Mouse (Mus musculus) bone marrow, adult 2 months (tissue): ENCODE results near the gene Ccdc183. TPM values are rescaled to one million over a fixed set of nuclear protein-coding genes. Genes with fewer than 3 reads are reported as not detected.

Experiments
- H3K27ac ChIP-seq: fragments of 200-500 bp; 2 replicates; pipeline ENCODE4 v1.5.1; 2012; ENCODE audit warnings: low read depth, mild to moderate bottlenecking, control low read depth, inconsistent platforms, low read length; ENCODE audit not compliant: control insufficient read depth, poor library complexity, insufficient read depth
- H3K4me1 ChIP-seq: fragments of 200-500 bp; 2 replicates; pipeline ENCODE4 v1.6.1; 2011; ENCODE audit warnings: low read length; ENCODE audit not compliant: control insufficient read depth, insufficient read depth
- H3K4me3 ChIP-seq: fragments of 200-500 bp; replicated peaks from 2 replicates; pipeline ENCODE3; 2011; ENCODE audit warnings: mild to moderate bottlenecking, low read depth, low read length, control low read depth; ENCODE audit not compliant: control insufficient read depth
- CTCF ChIP-seq: fragments of 200-500 bp; IDR thresholded peaks from 2 replicates; pipeline ENCODE4 v1.5.1; 2011; ENCODE audit warnings: low read length, control low read depth; ENCODE audit not compliant: control insufficient read depth, insufficient read depth
- POLR2A ChIP-seq: fragments of 200-500 bp; IDR thresholded peaks from 2 replicates; pipeline ENCODE4 v1.6.1; 2011; ENCODE audit warnings: low read depth, mild to moderate bottlenecking, control low read depth, low read length, borderline replicate concordance; ENCODE audit not compliant: control insufficient read depth
- WGBS: fragments of 180-500 bp; shearing (Covaris S2); methylation state at CpG from one replicate; pipeline ENCODE4 v1.1.7; 2018; 5-methylcytosine and 5-hydroxymethylcytosine counted together
- polyA plus RNA-seq: library from polyadenylated mRNA; stranded (reverse); fragments of >200 nt; gene quantifications from 2 replicates; pipeline ENCODE4 v1.2.4, GENCODE M21; 2011; ENCODE audit warnings: low replicate concordance; ENCODE audit not compliant: missing spikeins, insufficient read depth, insufficient read length

Ccdc183 gene
- polyA plus RNA-seq = not detected in 2 replicates

DNA sequence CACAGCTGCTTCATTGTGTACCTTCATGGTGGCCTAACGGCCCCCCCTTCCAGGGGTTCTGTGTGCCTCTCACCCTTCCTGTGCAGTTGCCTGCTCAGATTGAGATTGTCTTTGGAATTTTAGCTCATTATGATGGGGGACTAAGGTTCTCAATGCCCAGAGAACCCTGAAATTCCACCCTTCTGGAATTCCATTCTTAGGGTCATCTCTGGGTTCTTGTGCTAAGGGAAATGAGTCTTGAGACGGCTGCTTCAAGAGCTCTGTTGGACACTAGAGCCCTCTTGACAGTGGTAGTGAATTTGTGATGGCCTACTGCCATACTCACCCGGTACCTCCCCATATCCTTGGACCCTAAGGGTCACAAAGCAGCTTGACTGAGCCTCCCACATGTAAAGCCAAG lies at the start of gene Ccdc183:
Gene Ccdc183, minus strand, starts transcription at position 101 of the 400 bp plus-strand sequence.
- no peak within 1 kb of the TSS for H3K27ac ChIP-seq
- H3K4me3 ChIP-seq = no peak within 1 kb of the TSS
- no peaks in the 10 kb centered on the region; the same call in 1 of the 2 replicates for H3K4me1 ChIP-seq
- TF ChIP-seq CTCF (no peak), POLR2A (no peak)
- 65% methylated on average over 3 of the region's 3 CpGs for WGBS

GRCm38 (mm10) chr2:25666516-25666915 lies 49.0 kb upstream of the Ccdc183 start:
- 62% methylated on average over 1 of the region's 1 CpGs for WGBS
- no peak overlapping the region for H3K27ac ChIP-seq
- H3K4me3 ChIP-seq = no peak overlapping the region
- H3K4me1 ChIP-seq = no peaks in the 10 kb centered on the region
- TF ChIP-seq POLR2A (no peak), CTCF (no peak)

DNA sequence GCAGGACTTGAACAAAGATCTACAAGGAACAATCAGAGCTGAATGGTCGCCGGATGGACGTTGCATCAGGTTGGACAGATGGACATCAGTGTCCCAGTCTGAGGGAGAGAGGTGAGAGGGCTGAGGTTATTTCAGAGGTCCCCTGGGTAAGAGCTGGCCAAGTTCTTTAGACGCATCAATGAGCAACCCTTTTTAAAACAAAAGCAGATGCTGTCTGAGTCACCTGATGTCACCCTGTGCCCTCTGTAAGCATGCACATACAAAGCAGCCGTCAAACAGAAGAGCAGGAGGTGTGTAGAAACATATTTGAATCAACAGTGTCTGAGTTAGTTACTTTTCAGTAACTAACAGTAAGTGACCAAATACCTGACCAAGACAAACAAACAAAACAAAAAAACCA lies 46.6 kb upstream of the Ccdc183 start:
- no peak overlapping the region for H3K27ac ChIP-seq
- no peak for TF ChIP-seq CTCF
- TF ChIP-seq POLR2A = no peak
- no peak overlapping the region for H3K4me3 ChIP-seq
- no peaks in the 10 kb centered on the region for H3K4me1 ChIP-seq
- WGBS = 82% methylated on average over 5 of the region's 5 CpGs

DNA sequence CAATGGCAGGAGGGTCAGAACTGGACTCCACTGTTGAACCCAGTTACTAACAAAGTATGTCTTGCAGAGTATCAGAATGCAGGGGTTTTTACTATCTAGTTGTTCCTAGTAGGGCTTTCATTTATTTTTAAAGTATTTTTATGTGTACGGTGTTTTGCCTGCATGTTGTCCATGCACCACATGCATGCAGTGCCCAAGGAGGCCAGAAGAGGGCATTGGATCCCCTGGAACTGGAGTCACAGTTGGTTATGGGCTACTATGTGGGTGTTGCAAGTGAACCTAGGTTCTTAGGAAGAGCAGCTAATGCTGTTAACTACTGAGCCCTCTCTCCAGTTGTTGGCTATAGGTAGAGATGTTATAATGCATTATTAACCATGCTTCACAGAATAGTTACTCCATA lies 46.0 kb upstream of the Ccdc183 start:
- Histone ChIP-seq H3K27ac (no peak overlapping the region), H3K4me3 (no peak overlapping the region), H3K4me1 (no peaks in the 10 kb centered on the region)
- WGBS = 30% methylated on average over 1 of the region's 1 CpGs
- TF ChIP-seq POLR2A = no peak
- peak; percentile 44; the same call in 1 of the 2 replicates for TF ChIP-seq CTCF

DNA sequence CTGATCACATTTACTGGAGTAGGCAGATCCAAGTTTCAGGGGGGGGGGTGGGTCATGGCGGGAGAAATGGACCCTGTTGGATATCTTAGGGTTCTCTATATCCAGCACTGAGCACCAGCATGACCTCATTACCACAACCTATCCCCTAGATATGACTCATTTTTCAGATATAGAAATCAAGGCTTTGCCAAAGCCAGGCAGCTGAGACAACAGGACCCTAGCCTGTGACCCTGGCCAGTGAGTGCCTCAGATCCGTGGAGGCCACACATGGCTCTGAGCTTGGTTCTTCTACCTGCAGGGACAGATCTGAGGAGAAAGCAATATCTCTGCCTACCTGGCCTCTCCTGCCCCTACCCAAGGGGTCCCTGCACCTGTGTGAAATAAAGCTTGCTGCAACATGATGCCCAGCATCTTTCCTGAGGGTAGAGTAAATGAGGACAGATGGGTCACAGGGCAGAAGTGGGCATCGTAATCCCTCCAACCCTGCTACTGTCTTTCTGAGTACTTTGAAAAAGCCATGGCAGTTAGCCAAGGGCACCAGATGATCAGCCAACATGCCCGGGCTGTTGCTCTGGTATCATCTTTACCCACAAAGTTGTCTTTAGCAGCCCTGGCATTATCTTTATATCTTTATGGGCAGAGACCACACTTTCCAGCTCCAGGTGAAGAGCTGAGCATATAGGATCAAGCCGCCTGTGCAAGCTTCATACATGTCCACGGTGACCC lies 43.9 kb upstream of the Ccdc183 start:
- no peak overlapping the region for H3K27ac ChIP-seq
- TF ChIP-seq CTCF = no peak
- no peaks in the 10 kb centered on the region for H3K4me1 ChIP-seq
- WGBS = 75% methylated on average over 6 of the region's 6 CpGs
- no peak overlapping the region for H3K4me3 ChIP-seq

DNA sequence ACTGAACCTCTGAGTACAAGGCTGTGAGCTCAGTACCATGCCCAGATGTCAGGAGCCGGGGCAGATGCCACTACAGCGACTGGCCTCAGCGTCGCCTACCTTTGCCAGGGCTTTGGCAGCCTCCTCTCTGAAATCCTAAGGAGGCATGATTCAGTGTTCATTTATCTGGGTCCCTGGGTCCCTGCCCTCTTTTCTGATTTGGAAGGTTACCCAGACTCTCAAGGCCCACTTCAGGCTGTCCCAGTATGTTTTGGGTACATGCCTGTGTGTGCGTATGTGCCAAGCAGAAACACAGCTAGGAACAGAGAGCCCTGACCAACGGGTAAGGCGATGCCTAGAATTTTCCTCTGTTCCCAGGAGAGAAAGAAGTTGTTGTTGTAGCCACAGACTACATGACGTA lies 42.8 kb upstream of the Ccdc183 start:
- TF ChIP-seq POLR2A (no peak), CTCF (no peak)
- Histone ChIP-seq H3K27ac (no peak overlapping the region), H3K4me3 (no peak overlapping the region), H3K4me1 (no peaks in the 10 kb centered on the region)
- 83% methylated on average over 8 of the region's 8 CpGs for WGBS

- Histone ChIP-seq H3K4me3 (no peak within 1 kb of the TSS), H3K27ac (no peak within 1 kb of the TSS), H3K4me1 (no peaks in the 10 kb centered on the region)
- no peak for TF ChIP-seq POLR2A
- TF ChIP-seq CTCF = no peak
Observed at GRCm38 (mm10) chr2:25657652-25658051, 40.2 kb upstream of the Ccdc183 start, which contains the start of gene Lcn5. Gene Lcn5 (plus strand): TSS chr2:25657952.

DNA sequence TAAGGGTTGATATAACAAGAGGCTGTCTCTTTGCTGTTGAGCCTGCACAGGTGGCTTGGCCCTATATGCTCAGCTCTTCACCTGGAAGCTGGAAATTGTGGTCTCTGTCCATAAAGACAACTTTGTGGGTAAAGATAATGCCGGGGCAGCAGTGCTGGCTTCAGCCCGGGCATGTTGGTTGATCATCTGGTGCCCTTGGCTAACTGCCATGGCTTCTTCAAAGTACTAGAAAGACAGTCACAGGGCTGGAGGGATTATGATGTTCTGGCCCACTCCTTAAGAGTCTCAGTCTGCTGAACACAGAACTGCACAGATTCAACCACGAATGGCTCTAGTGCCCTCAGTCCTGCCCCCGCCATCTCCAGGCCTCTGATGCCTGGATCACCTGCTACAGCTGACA lies 39.8 kb upstream of the Ccdc183 start:
- 60% methylated on average over 4 of the region's 4 CpGs for WGBS
- H3K4me1 ChIP-seq = no peaks in the 10 kb centered on the region
- TF ChIP-seq CTCF = no peak
- no peak for TF ChIP-seq POLR2A
- H3K4me3 ChIP-seq = no peak overlapping the region
- H3K27ac ChIP-seq = no peak overlapping the region

- TF ChIP-seq POLR2A = no peak
- TF ChIP-seq CTCF = no peak
- WGBS = 81% methylated on average over 4 of the region's 4 CpGs
- H3K4me1 ChIP-seq = no peaks in the 10 kb centered on the region
- H3K4me3 ChIP-seq = no peak overlapping the region
- no peak overlapping the region for H3K27ac ChIP-seq
Observed at GRCm38 (mm10) chr2:25656691-25657090, 39.2 kb upstream of the Ccdc183 start.
